Mouse (Mus musculus): ENCODE measurements at regions not wholly inside any gene's neighbourhood (a gene's known extent, or its start where the extent isn't known, plus 50 kb on each side); places are given as distances from the start of the nearest gene placed in this dataset.

DNA sequence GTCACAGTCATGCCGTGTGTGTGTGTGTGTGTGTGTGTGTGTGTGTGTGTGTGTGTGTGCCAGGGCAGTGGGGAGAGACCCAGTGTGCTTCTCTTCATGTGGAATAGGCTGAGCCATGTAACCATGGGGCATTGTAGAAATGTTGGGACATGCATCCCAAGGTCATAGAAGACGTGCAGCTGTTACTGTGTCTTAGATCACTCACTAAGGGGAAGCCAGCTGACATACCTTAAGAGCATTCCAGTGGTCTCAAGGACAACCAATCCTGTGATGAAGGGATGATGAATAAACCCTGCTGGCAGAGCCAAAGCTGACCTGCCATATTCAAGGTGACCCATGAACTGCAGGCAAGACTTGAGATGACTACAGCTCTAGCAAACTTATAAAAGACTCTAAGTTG, 75.3 kb upstream of the Klf3 start:
- no peaks in the 10 kb centered on the region for H3K36me3 ChIP-seq (replicated peaks in 1 of 2; ENCODE audit: control insufficient read depth in 1 of 2, insufficient read depth in 1 of 2, low read length in 1 of 2)
- in situ Hi-C loops (cut with MboI; ENCODE audit: low pct_ligation_motif_present, low pct_unique_long_range_greater_than_20kb, low sequenced_read_pairs) (no loop called here), dilution Hi-C loops (cut with MboI; ENCODE audit: extremely low pct_ligation_motif_present, extremely low pct_unique_long_range_greater_than_20kb, low sequenced_read_pairs) (no loop called here)
- no peak overlapping the region for H3K27ac ChIP-seq (ENCODE audit: insufficient read depth, low read depth)
- no peak overlapping the region for H3K4me2 ChIP-seq (ENCODE audit: insufficient read depth, low read depth, poor library complexity, severe bottlenecking)
- no peak for DNase-seq (ENCODE audit: extremely low read depth)
- H3K79me2 ChIP-seq (replicated peaks; ENCODE audit: control insufficient read depth, extremely low read depth, insufficient read depth, poor library complexity, severe bottlenecking), result no peaks in the 10 kb centered on the region
- H3K9ac ChIP-seq (ENCODE audit: insufficient read depth, low read depth), result no peak overlapping the region
- H3K27me3 ChIP-seq (replicated peaks), result no peaks in the 10 kb centered on the region
- H3K4me3 ChIP-seq (replicated peaks in 1 of 3; ENCODE audit: low read depth in 2 of 3, low read length in 2 of 3, poor library complexity in 1 of 3), result no peak overlapping the region
- peaks cover 6% of the 10 kb centered on the region for H3K9me3 ChIP-seq (replicated peaks; ENCODE audit: low read length)
- H3K4me1 ChIP-seq (ENCODE audit: control insufficient read depth in 1 of 2, insufficient read depth in 2 of 2), result no peaks in the 10 kb centered on the region
- TF ChIP-seq SIN3A (IDR thresholded peaks at IDR 0.05; ENCODE audit: low read length) (no peak), ZNF384 (IDR thresholded peaks at IDR 0.05; ENCODE audit: low read depth, low read length) (no peak), TBP (conservative IDR thresholded peaks at IDR 0.05; ENCODE audit: low read depth, low read length) (no peak), NRF1 (IDR thresholded peaks at IDR 0.05; ENCODE audit: low read depth, low read length) (no peak), MYC (IDR thresholded peaks at IDR 0.05; ENCODE audit: low read depth, low read length) (no peak), SMC3 (IDR thresholded peaks at IDR 0.05; ENCODE audit: low read depth, low read length) (no peak), ETS1 (conservative IDR thresholded peaks at IDR 0.05; ENCODE audit: low read depth, low read length) (no peak), JUN (IDR thresholded peaks at IDR 0.05; ENCODE audit: insufficient read depth, low read depth, low read length) (no peak), RAD21 (IDR thresholded peaks at IDR 0.05; ENCODE audit: low read depth, low read length) (no peak), PAX5 (IDR thresholded peaks at IDR 0.05; ENCODE audit: low read length) (no peak)

GRCm38 (mm10) chr5:64732356-64732755, 70.8 kb upstream of the Klf3 start:
- H3K4me1 ChIP-seq (ENCODE audit: control insufficient read depth in 1 of 2, insufficient read depth in 2 of 2), result no peaks in the 10 kb centered on the region
- H3K36me3 ChIP-seq (replicated peaks in 1 of 2; ENCODE audit: control insufficient read depth in 1 of 2, insufficient read depth in 1 of 2, low read length in 1 of 2), result no peaks in the 10 kb centered on the region
- no peak overlapping the region for H3K27ac ChIP-seq (ENCODE audit: insufficient read depth, low read depth)
- no peaks in the 10 kb centered on the region for H3K9me3 ChIP-seq (replicated peaks; ENCODE audit: low read length)
- no peak overlapping the region for H3K4me3 ChIP-seq (replicated peaks in 1 of 3; ENCODE audit: low read depth in 2 of 3, low read length in 2 of 3, poor library complexity in 1 of 3)
- dilution Hi-C loops (cut with MboI; ENCODE audit: extremely low pct_ligation_motif_present, extremely low pct_unique_long_range_greater_than_20kb, low sequenced_read_pairs) (no loop called here), in situ Hi-C loops (cut with MboI; ENCODE audit: low pct_ligation_motif_present, low pct_unique_long_range_greater_than_20kb, low sequenced_read_pairs) (no loop called here)
- DNase-seq (ENCODE audit: extremely low read depth), result no peak
- no peak overlapping the region for H3K9ac ChIP-seq (ENCODE audit: insufficient read depth, low read depth)
- H3K79me2 ChIP-seq (replicated peaks; ENCODE audit: control insufficient read depth, extremely low read depth, insufficient read depth, poor library complexity, severe bottlenecking), result no peaks in the 10 kb centered on the region
- TF ChIP-seq ZNF384 (IDR thresholded peaks at IDR 0.05; ENCODE audit: low read depth, low read length) (no peak), USF2 (conservative IDR thresholded peaks at IDR 0.05; ENCODE audit: low read depth, low read length) (no peak), UBTF (IDR thresholded peaks at IDR 0.05; ENCODE audit: low read depth, low read length) (no peak), KAT2A (IDR thresholded peaks at IDR 0.05; ENCODE audit: insufficient replicate concordance, low read length) (no peak), NRF1 (IDR thresholded peaks at IDR 0.05; ENCODE audit: low read depth, low read length) (no peak), MAX (IDR thresholded peaks at IDR 0.05; ENCODE audit: low read length) (no peak), CHD2 (IDR thresholded peaks at IDR 0.05; ENCODE audit: low read length) (no peak), HCFC1 (IDR thresholded peaks at IDR 0.05; ENCODE audit: low read depth, low read length) (no peak), RAD21 (IDR thresholded peaks at IDR 0.05; ENCODE audit: low read depth, low read length) (no peak), BHLHE40 (IDR thresholded peaks at IDR 0.05; ENCODE audit: low read depth, low read length) (no peak), MYC (IDR thresholded peaks at IDR 0.05; ENCODE audit: low read depth, low read length) (no peak), POLR2AphosphoS2 (IDR thresholded peaks at IDR 0.05; ENCODE audit: low read depth, low read length) (no peak), MAZ (IDR thresholded peaks at IDR 0.05; ENCODE audit: low read depth, low read length) (no peak), JUN (IDR thresholded peaks at IDR 0.05; ENCODE audit: insufficient read depth, low read depth, low read length) (no peak), SIN3A (IDR thresholded peaks at IDR 0.05; ENCODE audit: low read length) (no peak), PAX5 (IDR thresholded peaks at IDR 0.05; ENCODE audit: low read length) (no peak)
- no peak overlapping the region for H3K4me2 ChIP-seq (ENCODE audit: insufficient read depth, low read depth, poor library complexity, severe bottlenecking)
- H3K27me3 ChIP-seq (replicated peaks), result no peaks in the 10 kb centered on the region

Measured in CH12.LX (cell line).